ENCODE assay signal across 14 mouse cellular contexts in genomic region chr17:68450921-68451320, GRCm38 (mm10).
A peak's percentile ranks its signal among the peaks of the same experiment; 100 is the strongest.
DNase-seq lines count a peak whose midpoint lies in the region.
"Had no signal": no experiment of that assay in that cellular context is flagged by ENCODE, and none has a peak within 500 bp of the region (broad histone marks: within the 10 kb centered on the region; RNA-seq: fewer than 3 reads in every experiment).

No protein-coding gene starts in this region.

- DNase-seq in kidney, adult 9 months, result peak; percentile 2
- no peak for DNase-seq in kidney, adult 11 months
- DNase-seq in retina, postnatal 1 day, result peak; percentile 40
- no peak for DNase-seq in retina, embryonic 14.5 days (ENCODE audit: low spot score)
- no peak for DNase-seq in cerebellum, adult 8-10 months
- DNase-seq: adrenal gland, adult 8-10 months; adrenal gland, postnatal 14 days; adrenal gland, postnatal 36 days; cerebellum, adult 11-12 months; cerebellum, adult 2 months; cerebellum, adult 9-11 months; cerebellum, postnatal 14 days; cerebellum, postnatal 36 days; embryo, embryonic 11 days had no signal

Comparison
In these comparisons a context has a peak if more than half of its experiments do, and no peak if none do; other contexts are left out.
1. DNase-seq: peak in kidney, adult 9 months (single experiment) and retina, postnatal 1 day (single experiment); none in kidney, adult 11 months (single experiment), retina, embryonic 14.5 days (single experiment) and cerebellum, adult 8-10 months (single experiment).